Mouse (Mus musculus) G1E (cell line): ENCODE results near the gene Xpnpep1. TPM values are rescaled to one million over a fixed set of nuclear protein-coding genes. Genes with fewer than 3 reads are reported as not detected.

Experiments used
- ATAC-seq: 2 replicates; pipeline ENCODE4 v1.8.0; 2016; ENCODE audit warnings: mild to moderate bottlenecking; ENCODE audit not compliant: insufficient number of reproducible peaks, poor library complexity, low FRiP score, severe bottlenecking; ENCODE audit errors: extremely low read depth
- DNase-seq: peaks from one replicate; pipeline ENCODE4 v3.0.0; 2012; ENCODE audit warnings: low spot score
- H3K27me3 ChIP-seq: 2 replicates; pipeline ENCODE4 v1.6.1; 2012; ENCODE audit warnings: mild to moderate bottlenecking, low read length, inconsistent platforms; ENCODE audit not compliant: insufficient read depth
- H3K36me3 ChIP-seq: replicated peaks from 2 replicates; pipeline ENCODE3; 2012; ENCODE audit warnings: mild to moderate bottlenecking, inconsistent platforms
- H3K4me1 ChIP-seq: 2 replicates; pipeline ENCODE4 v1.6.1; 2012; ENCODE audit warnings: low read depth, low read length, inconsistent platforms, mixed read lengths; ENCODE audit not compliant: insufficient read depth
- H3K4me3 ChIP-seq: 2 replicates; pipeline ENCODE4 v1.5.1; 2012; ENCODE audit warnings: low read depth, mild to moderate bottlenecking, inconsistent platforms, low read length, moderate library complexity, mixed read lengths
- H3K9me3 ChIP-seq: replicated peaks from 2 replicates; pipeline ENCODE4 v1.6.1; 2012; ENCODE audit warnings: inconsistent platforms
- CTCF ChIP-seq: IDR thresholded peaks from 2 replicates; pipeline ENCODE4 v1.5.1; 2012; ENCODE audit warnings: low read depth, low read length, inconsistent platforms, mixed read lengths
- GATA1 ChIP-seq: IDR thresholded peaks from 2 replicates; pipeline ENCODE4 v1.6.1; 2012; ENCODE audit warnings: borderline replicate concordance, low read length, inconsistent platforms, mixed read lengths
- GATA2 ChIP-seq: IDR thresholded peaks from 2 replicates; pipeline ENCODE4 v1.6.1; 2012; ENCODE audit warnings: low read depth, low read length, inconsistent platforms, borderline replicate concordance
- POLR2AphosphoS5 ChIP-seq: IDR thresholded peaks from 2 replicates; pipeline ENCODE4 v1.6.1; 2012; ENCODE audit warnings: low read depth, low read length, inconsistent platforms; ENCODE audit not compliant: insufficient replicate concordance
- TAL1 ChIP-seq: conservative IDR thresholded peaks from 2 replicates; pipeline ENCODE4 v1.6.1; 2012; ENCODE audit warnings: low read depth, low read length, inconsistent platforms, mixed read lengths
- polyA plus RNA-seq: library from polyadenylated mRNA; stranded (reverse); fragments of >175 nt; gene quantifications from 2 replicates; pipeline ENCODE4 v1.2.3, GENCODE M21; 2012
- total RNA-seq, 2 experiments: library from RNA; stranded (forward) in 1 of 2; stranded (reverse) in 1 of 2; fragments of 200-1000 nt in 1 of 2; fragments of >200 nt in 1 of 2; fragmentation: Nextera tagmentation in 1 of 2; gene quantifications; 2 replicates each; pipeline ENCODE4 v1.2.3; 2014 to 2017

Xpnpep1 gene
- total and polyA plus RNA-seq, 3 experiments: 180 to 385 (median 219) TPM

DNA sequence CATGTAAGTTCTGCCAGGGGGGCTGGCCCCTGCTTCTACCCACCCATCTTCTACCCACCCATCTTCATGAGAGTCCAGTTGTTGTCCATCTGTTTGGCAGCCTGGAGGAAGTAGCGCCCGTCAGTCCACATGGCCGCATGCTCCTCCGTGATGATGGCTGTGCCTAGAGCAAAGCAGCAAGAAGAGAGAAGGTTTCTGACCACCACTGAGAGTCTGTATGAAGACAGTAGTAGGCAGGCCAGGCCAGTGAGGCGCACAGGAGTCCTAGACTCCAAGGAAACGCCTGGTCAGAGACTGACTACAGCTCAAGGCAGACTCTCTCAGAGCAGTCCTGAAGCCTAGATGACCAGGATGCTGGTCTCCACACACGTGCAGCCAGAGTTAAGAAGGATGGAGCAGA lies 26.7 kb downstream of the Xpnpep1 start:
- Histone ChIP-seq H3K36me3 (peaks cover 100% of the 10 kb centered on the region), H3K27me3 (no peaks in the 10 kb centered on the region), H3K4me1 (peaks cover 82% of the 10 kb centered on the region), H3K4me3 (no peak overlapping the region), H3K9me3 (no peaks in the 10 kb centered on the region)
- TF ChIP-seq GATA2 (no peak), POLR2AphosphoS5 (no peak), GATA1 (no peak), TAL1 (no peak), CTCF (no peak)
- ATAC-seq: no peak
- DNase-seq: no peak

- Histone ChIP-seq H3K9me3 (no peaks in the 10 kb centered on the region), H3K27me3 (no peaks in the 10 kb centered on the region), H3K4me3 (no peak overlapping the region), H3K4me1 (peaks cover 86% of the 10 kb centered on the region), H3K36me3 (peaks cover 100% of the 10 kb centered on the region)
- no peak for TF ChIP-seq POLR2AphosphoS5
- no peak for TF ChIP-seq TAL1
- no peak for TF ChIP-seq CTCF
- TF ChIP-seq GATA2: no peak
- TF ChIP-seq GATA1: no peak
- DNase-seq (no peak), ATAC-seq (no peak)
These were observed 29.1 kb downstream of the Xpnpep1 start for GRCm38 (mm10) chr19:53010941-53011340.

DNA sequence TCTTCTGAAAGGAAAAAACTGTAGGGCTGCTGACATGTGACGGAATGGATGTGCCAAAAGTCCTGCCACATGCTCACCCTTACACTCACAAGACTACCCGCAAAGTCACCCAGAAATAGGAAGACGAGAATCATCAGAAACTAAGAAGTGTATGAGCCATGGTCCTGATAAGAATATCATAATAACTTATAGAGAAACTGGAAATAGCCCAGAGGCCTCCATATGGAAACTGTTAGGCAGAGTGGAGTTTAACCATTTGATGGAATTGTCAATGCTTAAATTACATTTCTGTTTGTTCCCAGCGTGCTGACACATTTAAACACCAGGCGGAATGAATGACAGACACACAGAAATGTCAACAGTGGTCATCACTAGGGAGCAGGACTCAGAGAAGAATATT lies 31.1 kb downstream of the Xpnpep1 start:
- no peaks in the 10 kb centered on the region for H3K9me3 ChIP-seq
- H3K4me3 ChIP-seq: no peak overlapping the region
- DNase-seq (no peak), ATAC-seq (no peak)
- H3K27me3 ChIP-seq: no peaks in the 10 kb centered on the region
- H3K4me1 ChIP-seq: peaks cover 91% of the 10 kb centered on the region
- no peak for TF ChIP-seq POLR2AphosphoS5
- no peak for TF ChIP-seq GATA1
- TF ChIP-seq TAL1: no peak
- TF ChIP-seq GATA2: no peak
- no peak for TF ChIP-seq CTCF
- peaks cover 99% of the 10 kb centered on the region for H3K36me3 ChIP-seq

DNA sequence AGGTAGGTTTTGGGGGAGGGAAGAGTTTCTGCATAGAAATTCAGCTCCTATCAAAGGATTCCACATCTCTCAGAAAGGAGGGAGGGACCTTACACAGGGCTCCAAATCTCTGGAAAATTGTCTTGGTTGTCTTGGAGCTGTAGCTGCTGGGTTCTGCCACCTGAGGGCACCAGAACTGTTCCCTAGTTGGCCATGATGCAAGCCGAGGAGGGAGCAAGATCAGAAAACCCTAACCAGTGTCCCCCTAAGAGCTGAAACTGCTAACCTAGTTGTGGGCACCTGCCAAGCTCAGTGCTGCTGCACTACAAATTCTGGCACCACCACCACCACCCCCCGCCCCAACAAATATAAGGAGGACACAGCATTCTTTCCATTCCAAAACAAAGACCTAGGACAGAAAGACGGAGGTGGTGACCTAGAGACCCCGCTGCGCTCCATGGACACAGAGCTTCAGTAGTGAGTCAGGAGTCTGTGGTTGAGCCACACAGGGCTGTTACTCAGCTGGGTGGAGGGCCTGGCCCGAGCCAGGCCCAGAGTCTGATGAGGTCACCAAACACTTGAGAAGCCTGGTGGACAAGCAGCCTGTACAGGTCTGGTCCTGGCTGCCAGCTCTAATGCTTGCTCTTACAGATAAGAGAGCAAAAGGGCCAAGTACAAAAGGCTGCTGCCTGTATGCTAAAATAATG lies 31.9 kb downstream of the Xpnpep1 start:
- no peak overlapping the region for H3K4me3 ChIP-seq
- peaks cover 96% of the 10 kb centered on the region for H3K36me3 ChIP-seq
- DNase-seq (peak; percentile 37), ATAC-seq (no peak)
- no peaks in the 10 kb centered on the region for H3K9me3 ChIP-seq
- no peaks in the 10 kb centered on the region for H3K27me3 ChIP-seq
- peaks cover 91% of the 10 kb centered on the region for H3K4me1 ChIP-seq
- no peak for TF ChIP-seq POLR2AphosphoS5
- no peak for TF ChIP-seq GATA2
- TF ChIP-seq TAL1: no peak
- TF ChIP-seq CTCF: no peak
- no peak for TF ChIP-seq GATA1

GRCm38 (mm10) chr19:53005978-53006377 lies 34.0 kb downstream of the Xpnpep1 start:
- ATAC-seq (no peak), DNase-seq (no peak)
- H3K4me3 ChIP-seq: no peak overlapping the region
- H3K9me3 ChIP-seq: no peaks in the 10 kb centered on the region
- no peaks in the 10 kb centered on the region for H3K27me3 ChIP-seq
- TF ChIP-seq TAL1 (no peak), GATA1 (no peak), CTCF (no peak), GATA2 (no peak), POLR2AphosphoS5 (no peak)
- peaks cover 96% of the 10 kb centered on the region for H3K36me3 ChIP-seq
- peaks cover 97% of the 10 kb centered on the region for H3K4me1 ChIP-seq

DNA sequence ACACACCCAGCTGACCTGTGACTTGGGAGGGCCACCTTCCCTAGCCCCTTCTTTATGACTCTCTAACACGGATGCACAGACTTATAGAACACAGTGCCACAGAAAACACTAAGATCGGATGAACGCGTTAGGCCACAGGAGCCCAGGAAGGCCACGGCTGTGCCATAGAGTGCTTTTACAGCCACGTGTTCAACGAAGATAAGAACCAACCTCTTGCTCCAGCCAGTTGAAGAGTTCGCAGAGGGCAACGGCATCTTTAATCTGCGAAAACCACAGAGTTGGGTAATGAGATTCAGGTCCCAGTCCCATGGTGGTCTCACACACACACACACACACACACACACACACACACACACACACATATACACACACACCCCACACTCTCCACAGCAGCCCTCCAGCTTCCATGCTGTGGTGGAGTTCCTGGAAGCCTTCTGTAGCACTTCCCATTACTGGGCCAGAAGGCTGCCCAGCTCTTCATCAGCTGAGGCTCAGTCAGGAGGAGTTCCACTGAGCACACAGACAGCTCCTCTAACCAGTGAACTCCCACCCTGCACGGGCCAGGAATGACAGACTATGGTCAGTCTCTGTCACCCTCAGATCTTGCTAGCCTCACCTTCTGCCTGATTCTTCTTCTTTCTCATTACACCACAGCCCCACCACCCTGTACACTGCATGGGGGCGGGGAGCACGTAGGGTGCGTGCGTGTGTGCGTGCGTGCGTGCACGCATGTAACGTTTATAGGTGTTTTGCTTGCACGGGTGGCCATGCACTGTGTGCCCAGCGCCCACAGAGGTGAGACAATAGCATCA lies 36.3 kb downstream of the Xpnpep1 start:
- ATAC-seq (peak; percentile 73), DNase-seq (peak; percentile 86)
- no peaks in the 10 kb centered on the region for H3K9me3 ChIP-seq
- H3K36me3 ChIP-seq: peaks cover 96% of the 10 kb centered on the region
- no peaks in the 10 kb centered on the region for H3K27me3 ChIP-seq
- peaks cover 91% of the 10 kb centered on the region for H3K4me1 ChIP-seq
- peak overlapping the region; percentile 68; the same call in 1 of the 2 replicates for H3K4me3 ChIP-seq
- TF ChIP-seq TAL1 (peak; percentile 80), GATA2 (no peak), POLR2AphosphoS5 (no peak), CTCF (no peak), GATA1 (no peak)
